Mouse (Mus musculus) hindbrain, embryonic 14.5 days (tissue): ENCODE results near the gene Sdhaf3. TPM values are rescaled to one million over a fixed set of nuclear protein-coding genes. Genes with fewer than 3 reads are reported as not detected.

Source experiments
- ATAC-seq: fragments of 200-750 bp; cut with Nextera tagmentation; 2 replicates; pipeline ENCODE4 v1.8.0; 2017; ENCODE audit warnings: moderate number of reproducible peaks, mild to moderate bottlenecking, moderate TSS enrichment, moderate library complexity; ENCODE audit not compliant: low FRiP score
- DNase-seq: peaks from one replicate; pipeline ENCODE4 v3.0.0-alpha.2; 2015; ENCODE audit warnings: low spot score
- H3K27ac ChIP-seq: fragments of 300-500 bp; sonication (generic); 2 replicates; pipeline ENCODE4 v1.5.1; 2014; ENCODE audit warnings: mild to moderate bottlenecking, moderate library complexity
- H3K27me3 ChIP-seq: fragments of 300-500 bp; sonication (generic); 2 replicates; pipeline ENCODE4 v1.6.1; 2014; ENCODE audit warnings: mild to moderate bottlenecking, low read length, mixed read lengths; ENCODE audit not compliant: control insufficient read depth, insufficient read depth
- H3K36me3 ChIP-seq: fragments of 300-500 bp; sonication (generic); replicated peaks from 2 replicates; pipeline ENCODE4 v1.6.1; 2014; ENCODE audit not compliant: control insufficient read depth, insufficient read depth
- H3K4me1 ChIP-seq: fragments of 300-500 bp; sonication (generic); replicated peaks from 2 replicates; pipeline ENCODE4 v1.6.1; 2014; ENCODE audit warnings: antibody characterized with exemption, low read length, mixed read lengths; ENCODE audit not compliant: control insufficient read depth, insufficient read depth
- H3K4me2 ChIP-seq: fragments of 300-500 bp; sonication (generic); replicated peaks from 2 replicates; pipeline ENCODE4 v1.6.1; 2014; ENCODE audit warnings: mild to moderate bottlenecking, moderate library complexity
- H3K4me3 ChIP-seq: fragments of 300-500 bp; sonication (generic); replicated peaks from 2 replicates; pipeline ENCODE4 v1.5.1; 2014; ENCODE audit warnings: mild to moderate bottlenecking, low read length
- H3K9ac ChIP-seq: fragments of 300-500 bp; sonication (generic); 2 replicates; pipeline ENCODE4 v1.6.1; 2014
- H3K9me3 ChIP-seq: fragments of 300-500 bp; sonication (generic); 2 replicates; pipeline ENCODE4 v1.6.1; 2016; ENCODE audit warnings: low read length; ENCODE audit not compliant: control insufficient read depth
- WGBS: fragments of 180-500 bp; shearing (Covaris S2); extraction: QIAGEN DNeasy Blood & Tissue Kit; methylation state at CpG from one replicate; pipeline ENCODE4 v1.1.7; 2014; 5-methylcytosine and 5-hydroxymethylcytosine counted together
- polyA plus RNA-seq: library from polyadenylated mRNA; unstranded; fragments of >200 nt; fragmentation: Nextera tagmentation; extraction: Ambion mirVana; gene quantifications from 2 replicates; pipeline ENCODE4 v1.2.1, GENCODE M21; 2014

Sdhaf3 gene
- 8.2 and 8.3 TPM in 2 replicates for polyA plus RNA-seq

DNA sequence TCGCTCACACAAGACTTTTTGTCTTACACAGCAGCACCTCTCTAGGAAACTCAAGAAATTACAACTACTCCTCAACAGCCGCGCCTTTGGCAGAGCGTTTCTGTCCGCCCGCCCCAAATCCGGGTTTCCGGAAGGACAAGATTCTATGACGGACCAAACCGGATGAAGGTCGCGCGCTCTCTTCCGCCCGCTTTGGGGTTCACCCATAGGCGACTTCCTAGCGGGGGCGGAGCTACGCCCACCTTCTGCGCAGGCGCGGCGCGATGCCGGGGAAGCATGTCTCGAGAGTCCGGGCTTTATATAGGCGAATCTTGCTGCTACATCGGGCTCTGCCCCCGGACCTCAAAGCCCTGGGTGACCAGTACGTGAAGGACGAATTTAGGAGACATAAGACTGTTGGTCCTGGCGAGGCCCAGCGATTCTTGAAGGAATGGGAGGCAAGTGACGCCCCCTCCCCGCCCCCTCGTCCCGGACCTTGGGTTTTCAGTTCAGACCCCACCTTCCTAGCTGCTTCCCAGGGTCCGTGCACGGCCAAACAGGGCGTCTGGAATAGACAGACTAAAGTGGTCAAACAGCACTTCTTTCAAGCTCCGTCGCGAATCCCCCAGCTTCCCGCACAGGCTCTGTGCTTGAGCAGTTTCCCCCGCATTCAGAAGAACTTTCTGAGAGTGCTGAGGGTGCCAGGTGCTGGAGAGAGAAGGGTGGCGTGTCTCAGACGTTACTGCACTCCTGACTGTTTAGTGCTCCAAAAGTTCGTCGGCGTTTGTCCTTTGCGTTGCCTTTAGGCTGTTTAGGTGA lies at the start of gene Sdhaf3:
Sdhaf3 (plus strand) TSS at position 241 of the 798 bp plus-strand sequence.
- Histone ChIP-seq H3K27me3 (no peaks in the 10 kb centered on the region), H3K36me3 (no peaks in the 10 kb centered on the region), H3K9ac (peak within 1 kb of the TSS; percentile 76), H3K9me3 (no peaks in the 10 kb centered on the region), H3K27ac (peak within 1 kb of the TSS; percentile 68), H3K4me2 (peak within 1 kb of the TSS; percentile 88), H3K4me3 (peak within 1 kb of the TSS; percentile 58), H3K4me1 (peaks cover 11% of the 10 kb centered on the region)
- WGBS, result under 1% methylated on average over 52 of the region's 52 CpGs
- DNase-seq, result peak; percentile 99
- peak; percentile 100 for ATAC-seq

- no peak overlapping the region for H3K4me2 ChIP-seq
- H3K9me3 ChIP-seq, result no peaks in the 10 kb centered on the region
- H3K27me3 ChIP-seq, result no peaks in the 10 kb centered on the region
- H3K9ac ChIP-seq, result no peak overlapping the region
- 76% methylated on average over 8 of the region's 8 CpGs for WGBS
- H3K4me1 ChIP-seq, result no peaks in the 10 kb centered on the region
- ATAC-seq (no peak), DNase-seq (no peak)
- no peak overlapping the region for H3K4me3 ChIP-seq
- H3K36me3 ChIP-seq, result no peaks in the 10 kb centered on the region
- H3K27ac ChIP-seq, result no peak overlapping the region
Observed at GRCm38 (mm10) chr6:6909586-6909985, 46.2 kb upstream of the Sdhaf3 start.

- DNase-seq (no peak), ATAC-seq (no peak)
- Histone ChIP-seq H3K4me3 (no peak overlapping the region), H3K27me3 (no peaks in the 10 kb centered on the region), H3K27ac (no peak overlapping the region), H3K4me2 (no peak overlapping the region), H3K9me3 (no peaks in the 10 kb centered on the region), H3K36me3 (no peaks in the 10 kb centered on the region), H3K4me1 (no peaks in the 10 kb centered on the region), H3K9ac (no peak overlapping the region)
- 95% methylated on average over 1 of the region's 1 CpGs for WGBS
Observed at GRCm38 (mm10) chr6:6914304-6914703, 41.5 kb upstream of the Sdhaf3 start.

GRCm38 (mm10) chr6:6914849-6915525 lies 40.8 kb upstream of the Sdhaf3 start:
- ATAC-seq (peak; percentile 88; the same call in 1 of the 2 replicates), DNase-seq (peak; percentile 76)
- H3K9me3 ChIP-seq, result no peaks in the 10 kb centered on the region
- H3K4me1 ChIP-seq, result no peaks in the 10 kb centered on the region
- no peaks in the 10 kb centered on the region for H3K27me3 ChIP-seq
- no peak overlapping the region for H3K27ac ChIP-seq
- H3K4me3 ChIP-seq, result no peak overlapping the region
- H3K36me3 ChIP-seq, result no peaks in the 10 kb centered on the region
- no peak overlapping the region for H3K4me2 ChIP-seq
- H3K9ac ChIP-seq, result no peak overlapping the region
- WGBS, result 38% methylated on average over 5 of the region's 5 CpGs

DNA sequence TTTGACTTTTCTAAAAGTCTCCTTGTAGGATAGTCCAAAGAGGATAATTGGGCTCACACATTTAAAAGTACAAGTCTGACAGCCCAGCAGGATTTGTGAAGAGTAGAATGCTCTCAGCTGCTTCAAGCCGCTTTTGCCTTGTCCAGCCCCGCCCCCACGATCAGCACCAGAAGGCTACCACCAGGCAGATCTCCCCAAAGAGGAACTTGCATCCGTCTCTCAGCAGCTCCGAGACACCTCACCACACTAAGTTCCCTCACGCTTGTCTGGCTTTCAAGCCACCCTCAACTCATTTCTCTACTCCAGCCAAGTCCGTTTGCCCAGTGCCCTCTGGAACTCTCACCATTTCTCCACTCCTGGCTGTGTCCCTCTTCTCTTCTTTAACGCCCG lies 40.3 kb upstream of the Sdhaf3 start:
- Histone ChIP-seq H3K9me3 (no peaks in the 10 kb centered on the region), H3K9ac (no peak overlapping the region), H3K4me3 (no peak overlapping the region), H3K36me3 (no peaks in the 10 kb centered on the region), H3K27me3 (no peaks in the 10 kb centered on the region), H3K4me2 (no peak overlapping the region), H3K4me1 (no peaks in the 10 kb centered on the region), H3K27ac (no peak overlapping the region)
- no peak for DNase-seq
- 0 out of 2 replicates have a peak, but pooled peaks have one; percentile 17 for ATAC-seq
- 58% methylated on average over 9 of the region's 9 CpGs for WGBS

- ATAC-seq (no peak), DNase-seq (no peak)
- Histone ChIP-seq H3K9me3 (no peaks in the 10 kb centered on the region), H3K4me1 (no peaks in the 10 kb centered on the region), H3K27ac (no peak overlapping the region), H3K4me3 (no peak overlapping the region), H3K27me3 (no peaks in the 10 kb centered on the region), H3K9ac (no peak overlapping the region), H3K36me3 (no peaks in the 10 kb centered on the region), H3K4me2 (no peak overlapping the region)
- WGBS, result 96% methylated on average over 4 of the region's 4 CpGs
Observed at GRCm38 (mm10) chr6:6917334-6917733, 38.5 kb upstream of the Sdhaf3 start.

- no peak for ATAC-seq
- WGBS, result 43% methylated on average over 1 of the region's 1 CpGs
- Histone ChIP-seq H3K27me3 (no peaks in the 10 kb centered on the region), H3K4me2 (no peak overlapping the region), H3K9me3 (no peaks in the 10 kb centered on the region), H3K4me1 (no peaks in the 10 kb centered on the region), H3K4me3 (no peak overlapping the region), H3K27ac (no peak overlapping the region), H3K9ac (no peak overlapping the region), H3K36me3 (no peaks in the 10 kb centered on the region)
- DNase-seq, result no peak
Observed at GRCm38 (mm10) chr6:6925264-6925663, 30.5 kb upstream of the Sdhaf3 start.

DNA sequence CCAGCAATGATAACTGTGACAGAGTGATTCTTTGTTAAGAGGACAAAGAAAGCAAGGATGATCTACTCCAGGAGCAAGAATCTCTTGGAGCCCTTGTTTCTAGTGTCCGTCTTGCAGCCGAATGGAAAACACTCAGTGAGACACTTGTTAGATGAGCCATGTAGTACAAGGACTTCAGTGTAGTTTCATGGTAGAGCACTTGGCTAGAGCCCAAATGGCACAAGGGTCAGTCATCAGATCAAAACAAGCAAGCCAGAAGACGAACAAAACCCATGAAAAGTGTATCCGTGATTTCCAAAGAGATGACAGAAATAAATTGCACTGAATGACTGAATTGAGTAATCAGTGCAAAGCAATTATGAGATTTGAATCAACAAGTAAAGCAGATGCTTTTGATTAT lies 25.0 kb upstream of the Sdhaf3 start:
- Histone ChIP-seq H3K9me3 (no peaks in the 10 kb centered on the region), H3K4me3 (no peak overlapping the region), H3K36me3 (no peaks in the 10 kb centered on the region), H3K27me3 (no peaks in the 10 kb centered on the region), H3K9ac (no peak overlapping the region), H3K4me1 (no peaks in the 10 kb centered on the region), H3K4me2 (no peak overlapping the region), H3K27ac (no peak overlapping the region)
- WGBS, result 83% methylated on average over 4 of the region's 4 CpGs
- no peak for ATAC-seq
- DNase-seq, result no peak

- H3K4me1 ChIP-seq, result no peaks in the 10 kb centered on the region
- H3K36me3 ChIP-seq, result no peaks in the 10 kb centered on the region
- 84% methylated on average over 4 of the region's 4 CpGs for WGBS
- no peak for ATAC-seq
- no peak overlapping the region for H3K9ac ChIP-seq
- no peaks in the 10 kb centered on the region for H3K9me3 ChIP-seq
- H3K27me3 ChIP-seq, result no peaks in the 10 kb centered on the region
- no peak overlapping the region for H3K4me3 ChIP-seq
- H3K4me2 ChIP-seq, result no peak overlapping the region
- DNase-seq, result no peak
- H3K27ac ChIP-seq, result no peak overlapping the region
Observed at GRCm38 (mm10) chr6:6931507-6931906, 24.3 kb upstream of the Sdhaf3 start.
